Mouse (Mus musculus) kidney, postnatal 10 days (tissue): ENCODE measurements around the gene Pygo2.

Source experiments
- DNase-seq: peaks from one replicate; pipeline ENCODE4 v3.0.0; 2021; ENCODE audit warnings: mixed read lengths

Gene Pygo2

GRCm38 (mm10) chr3:89430171-89431159, at the start of gene Pygo2:
Gene Pygo2 (plus strand): TSS chr3:89430214.
- DNase-seq, result peak; percentile 97

GRCm38 (mm10) chr3:89380291-89380690, 49.7 kb upstream of the Pygo2 start:
- DNase-seq, result no peak

DNA sequence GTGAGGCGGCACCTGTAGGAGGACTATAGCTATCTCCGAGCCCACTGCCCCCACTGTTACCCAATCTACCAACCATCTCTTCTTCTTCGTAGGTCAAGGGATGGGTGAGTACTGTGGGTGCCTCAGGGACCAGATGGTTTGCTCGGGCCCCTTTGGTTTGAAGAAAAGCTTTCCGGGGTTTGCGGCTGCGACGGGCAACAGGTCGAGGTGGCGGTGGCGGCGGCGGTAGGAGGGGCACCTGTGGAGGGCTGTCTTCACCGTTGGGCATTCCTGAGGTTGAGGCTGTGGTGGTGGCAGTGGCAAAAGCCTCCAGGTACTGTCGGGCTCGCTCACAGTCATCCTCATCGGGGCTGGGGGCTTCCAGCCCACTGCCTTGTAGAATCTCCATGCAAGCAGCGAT, 49.3 kb upstream of the Pygo2 start:
- no peak for DNase-seq

DNA sequence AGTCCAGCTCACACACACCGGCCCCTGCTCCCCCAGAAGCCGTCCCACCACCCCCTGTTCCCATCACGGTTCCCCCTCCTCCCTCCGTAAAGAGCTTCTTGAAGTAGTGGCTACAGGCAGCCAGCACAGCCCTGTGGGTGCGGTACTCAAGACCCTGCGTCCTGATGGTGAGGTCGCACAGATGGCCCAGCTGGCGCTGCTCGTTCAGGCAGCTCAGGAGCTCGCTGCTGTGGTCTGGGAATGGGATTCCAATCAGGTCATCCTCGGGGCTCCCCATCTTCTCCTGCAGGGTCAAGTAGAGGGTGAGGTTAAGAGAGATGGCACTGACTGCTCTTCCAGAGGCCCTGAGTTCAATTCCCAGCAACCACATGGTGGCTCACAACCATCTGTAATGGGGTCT, 48.8 kb upstream of the Pygo2 start:
- DNase-seq, result no peak

GRCm38 (mm10) chr3:89382033-89382882, 47.8 kb upstream of the Pygo2 start:
- no peak for DNase-seq

- DNase-seq, result no peak
Observed at GRCm38 (mm10) chr3:89382950-89383349, 47.1 kb upstream of the Pygo2 start.

GRCm38 (mm10) chr3:89383651-89384255, 46.3 kb upstream of the Pygo2 start:
- no peak for DNase-seq

DNA sequence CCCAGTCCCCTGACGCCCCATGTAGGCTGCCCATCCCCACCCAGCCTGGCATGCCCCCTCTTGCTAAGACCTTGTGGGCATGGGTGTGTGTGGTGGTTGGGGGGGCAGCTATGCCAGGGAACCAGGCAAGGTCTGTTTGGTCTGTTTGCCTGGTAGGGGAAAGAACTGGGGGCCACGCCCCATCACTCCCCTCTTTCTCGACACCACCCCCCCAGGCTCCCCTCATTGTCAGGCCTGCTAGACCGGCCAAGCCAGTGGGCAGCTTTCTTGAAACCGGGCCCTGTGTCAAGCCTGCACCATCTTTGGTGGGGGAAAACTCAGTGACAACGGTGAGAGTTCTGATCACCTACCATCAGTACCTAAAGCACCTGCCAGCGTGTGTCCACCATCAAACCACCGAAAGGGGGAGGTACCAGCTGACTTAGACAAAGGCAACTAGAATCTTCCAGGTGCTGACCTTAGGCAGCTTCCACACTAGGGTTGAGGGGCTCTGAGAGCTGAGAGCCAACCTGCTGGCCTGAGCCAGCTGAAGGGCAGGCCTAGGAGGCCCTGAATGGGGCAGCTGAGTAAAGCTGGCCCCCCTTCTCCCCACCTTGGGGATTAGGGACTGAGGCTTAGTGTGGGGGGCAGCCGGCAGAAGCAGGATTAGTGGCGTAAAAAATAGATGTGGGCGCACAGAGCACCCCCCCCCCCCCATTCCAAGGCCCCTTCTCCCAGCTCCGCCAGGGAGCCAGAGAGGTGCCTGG, 45.5 kb upstream of the Pygo2 start:
- no peak for DNase-seq

DNA sequence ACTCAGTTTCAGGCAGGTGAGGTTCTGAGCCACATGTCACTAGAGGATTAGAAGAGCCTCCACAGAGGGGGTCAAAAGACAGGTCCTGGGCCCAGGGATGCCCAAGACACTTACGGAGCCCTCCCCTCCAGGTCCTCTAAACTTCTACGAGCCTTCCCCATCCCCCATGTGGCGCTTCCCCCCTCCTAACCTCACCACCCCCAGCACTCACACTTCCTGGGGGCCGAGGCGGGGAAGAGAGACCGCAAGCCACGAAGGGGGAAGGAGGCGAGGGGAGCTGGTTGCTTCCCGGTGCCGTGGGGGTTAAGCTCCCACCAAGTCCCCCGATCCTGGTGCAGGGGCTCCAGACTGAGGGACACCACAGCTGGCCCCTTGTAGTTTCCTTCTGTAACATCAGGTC, 44.6 kb upstream of the Pygo2 start:
- DNase-seq, result no peak

GRCm38 (mm10) chr3:89386438-89387420, 43.3 kb upstream of the Pygo2 start:
- DNase-seq, result no peak

GRCm38 (mm10) chr3:89387632-89388031, 42.4 kb upstream of the Pygo2 start:
- no peak for DNase-seq

DNA sequence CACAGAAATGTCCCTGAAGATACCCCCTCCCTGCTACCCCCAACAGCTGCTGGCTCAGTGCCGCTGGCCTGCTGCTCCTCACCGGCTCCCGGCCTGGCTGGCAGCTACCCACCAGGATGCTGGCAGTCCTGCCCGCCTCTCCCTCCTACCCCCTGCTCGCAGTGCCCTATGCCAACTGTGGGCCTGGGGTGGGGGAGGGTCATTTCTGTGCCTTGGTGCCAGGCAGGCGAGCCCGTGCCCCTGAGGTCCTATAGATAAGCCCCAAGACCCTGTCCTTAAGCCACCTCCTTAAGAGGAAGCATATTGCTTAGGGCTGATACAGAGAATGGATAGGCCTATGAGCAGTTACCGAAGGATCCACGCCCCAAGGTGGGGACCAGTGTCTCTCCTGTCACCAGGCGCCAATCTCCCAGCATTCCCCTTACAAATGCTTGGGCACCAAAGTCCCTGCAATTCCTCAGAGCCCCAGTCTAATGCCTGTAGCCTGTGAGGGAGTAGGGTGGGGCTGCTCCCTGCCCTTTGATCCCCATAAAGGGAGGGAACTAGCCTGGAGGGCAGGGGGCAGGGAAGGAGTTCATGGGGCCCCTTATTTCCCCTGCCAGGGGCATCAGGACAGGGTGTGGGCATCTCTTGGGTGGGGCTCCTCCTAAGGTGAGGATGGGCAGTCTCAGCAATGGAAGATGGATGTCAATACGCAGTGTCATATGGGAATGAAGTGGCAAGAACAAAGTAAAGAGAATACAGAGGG, 41.7 kb upstream of the Pygo2 start:
- DNase-seq, result peak; percentile 63

GRCm38 (mm10) chr3:89388901-89389740, 40.9 kb upstream of the Pygo2 start:
- peak; percentile 48 for DNase-seq

- DNase-seq, result peak; percentile 42
Observed at GRCm38 (mm10) chr3:89390111-89390515, 39.9 kb upstream of the Pygo2 start.

DNA sequence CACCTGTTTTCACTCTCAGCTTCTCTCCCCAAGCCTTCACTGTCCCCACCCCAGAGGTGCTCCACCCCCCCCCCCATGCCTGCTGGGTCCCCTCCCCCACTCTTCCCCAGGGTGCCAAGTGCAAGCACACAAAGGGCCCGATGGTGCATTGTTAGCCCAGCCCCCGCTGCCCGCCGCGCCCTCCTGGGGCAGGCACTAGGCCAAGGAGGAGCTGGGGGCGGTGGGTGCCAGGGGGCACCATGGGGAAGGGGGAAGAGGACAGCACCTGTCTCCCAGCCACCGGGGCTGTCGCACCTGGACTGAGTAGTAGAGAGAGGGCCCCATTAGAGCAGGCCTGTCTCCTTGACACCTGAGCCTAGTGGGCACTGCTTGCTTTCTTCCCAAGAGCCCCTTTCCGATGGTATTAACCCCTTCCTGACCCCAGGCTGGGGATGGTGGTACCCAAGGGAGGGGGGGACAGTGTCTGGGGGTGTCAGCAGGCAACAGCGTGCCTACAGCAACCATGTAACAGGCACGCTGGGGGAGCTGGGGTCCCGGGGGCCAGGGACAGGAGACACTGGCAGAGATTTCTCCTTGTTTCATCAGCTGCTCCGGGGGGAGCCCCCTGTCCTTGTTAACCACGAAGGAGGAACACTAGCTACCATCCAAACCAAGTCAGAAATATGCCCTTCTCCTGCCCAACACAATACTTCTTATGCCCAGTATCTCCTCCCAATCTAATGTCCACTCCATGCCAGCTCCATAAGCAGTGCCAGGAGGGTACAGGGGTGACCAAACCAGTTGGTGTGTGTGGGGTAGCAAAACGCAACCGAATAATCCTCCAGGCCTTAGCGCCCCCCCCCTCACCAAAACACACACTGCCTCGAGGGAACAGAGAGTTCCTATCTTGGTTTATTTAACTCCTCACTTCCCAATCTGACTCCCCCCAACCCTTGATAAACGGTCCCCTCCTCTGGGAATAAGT, 39.0 kb upstream of the Pygo2 start:
- peak; percentile 56 for DNase-seq

- peak; percentile 77 for DNase-seq
Observed at GRCm38 (mm10) chr3:89391663-89392511, 38.1 kb upstream of the Pygo2 start.

DNA sequence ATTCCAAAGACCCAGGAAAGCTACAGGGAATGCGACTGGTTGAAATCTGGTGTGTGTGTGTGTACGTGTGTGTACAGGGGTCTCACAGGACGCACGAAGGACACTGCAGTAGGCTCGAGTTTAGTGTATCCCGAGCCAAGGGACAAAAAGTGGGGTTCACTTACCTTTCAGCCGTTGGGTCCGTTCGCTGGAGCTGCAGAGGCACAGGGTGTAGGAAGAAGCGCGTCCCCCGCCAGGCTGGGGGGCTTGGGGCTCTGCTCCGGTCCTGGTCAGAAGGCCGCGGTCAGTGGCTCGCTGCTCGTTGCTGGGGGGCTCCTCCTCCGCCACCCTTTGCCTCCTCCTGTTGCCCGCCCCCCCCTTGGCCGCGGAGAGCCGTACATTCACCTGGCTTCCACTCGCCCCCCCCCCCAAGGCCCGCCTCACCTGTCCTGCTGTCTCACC, 37.1 kb upstream of the Pygo2 start:
- DNase-seq, result peak; percentile 73
